11 mouse cellular contexts compared by ENCODE assay signal in the genomic region with DNA sequence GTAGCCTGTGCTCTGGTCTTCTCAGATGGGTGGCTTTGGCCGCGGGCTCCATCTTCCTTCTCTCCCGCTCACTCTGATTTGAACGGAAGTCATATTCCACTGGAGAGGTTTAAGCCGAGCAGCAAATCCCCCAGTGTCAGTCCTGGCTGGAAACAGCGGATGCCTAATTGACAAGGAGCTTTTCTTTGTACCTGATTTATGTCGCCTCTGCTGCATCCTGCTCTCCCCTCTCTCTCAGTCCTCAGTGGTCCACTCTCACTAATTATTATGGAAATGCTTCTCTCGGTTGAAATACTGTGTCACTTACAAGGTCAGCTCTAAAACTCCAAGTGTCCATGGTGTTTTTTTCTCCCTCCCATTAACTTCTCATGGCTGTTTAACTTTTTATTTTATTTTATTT.
"Had no signal": no experiment of that assay in that cellular context is flagged by ENCODE, and none has a peak within 500 bp of the region (broad histone marks: within the 10 kb centered on the region; RNA-seq: fewer than 3 reads in every experiment).

No protein-coding gene starts in this region.

- H3K4me1 ChIP-seq: kidney, embryonic 15.5 days; liver, embryonic 13.5 days had no signal

- ATAC-seq: intestine, embryonic 16.5 days; liver, postnatal 0 days had no signal

- H3K4me3 ChIP-seq: kidney, embryonic 15.5 days; left cerebral cortex, adult 2 months; liver, embryonic 13.5 days had no signal

- H3K9me3 ChIP-seq: kidney, embryonic 15.5 days had no signal

- DNase-seq: kidney, adult 2 months; kidney, postnatal 14 days; liver; liver, embryonic 13.5 days; liver, postnatal 0 days; right cerebral cortex, postnatal 14 days; thymus, postnatal 4 days had no signal

- H3K27me3 ChIP-seq: kidney, embryonic 15.5 days; liver, embryonic 13.5 days had no signal

- H3K36me3 ChIP-seq: kidney, embryonic 15.5 days; liver, embryonic 13.5 days had no signal

- H3K27ac ChIP-seq: kidney, embryonic 15.5 days; left cerebral cortex, adult 2 months; liver, embryonic 13.5 days had no signal

- H3K4me2 ChIP-seq: kidney, embryonic 15.5 days; liver, embryonic 13.5 days; midbrain, embryonic 11.5 days had no signal

- H3K9ac ChIP-seq: kidney, embryonic 15.5 days; liver, embryonic 13.5 days; liver, postnatal 0 days had no signal
